Comparison of ENCODE assay signal across 22 mouse cellular contexts in the genomic region with DNA sequence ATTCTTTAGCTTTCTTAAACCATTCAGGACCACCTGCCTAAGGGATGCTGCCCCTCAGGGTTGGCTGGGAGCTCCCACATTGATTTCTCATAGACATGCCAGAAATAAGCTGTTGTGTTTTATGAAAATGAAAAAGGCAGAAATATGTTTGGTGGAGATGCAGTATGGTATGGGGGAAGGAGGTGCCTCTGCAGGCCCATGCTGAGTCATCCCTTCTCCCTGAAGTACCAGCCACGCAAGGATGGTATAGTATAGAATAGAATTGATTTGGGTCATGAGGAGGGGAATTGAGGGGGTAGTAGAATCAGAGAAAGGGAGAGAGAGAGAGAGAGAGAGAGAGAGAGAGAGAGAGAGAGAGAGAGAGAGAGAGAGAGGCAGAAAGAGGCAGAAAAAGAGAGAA. TPM values are rescaled to one million over a fixed set of nuclear protein-coding genes. Genes with fewer than 3 reads are reported as not detected.
"Had no signal": no experiment of that assay in that cellular context is flagged by ENCODE, and none has a peak within 500 bp of the region (broad histone marks: within the 10 kb centered on the region; RNA-seq: fewer than 3 reads in every experiment).

No protein-coding gene starts in this region.

- DNase-seq: kidney, adult 11 months; kidney, adult 8-10 months; kidney, postnatal 10 days; kidney, postnatal 36 days; layer of hippocampus, postnatal 36 days; liver, postnatal 0 days; lung, embryonic 14.5 days; retina, postnatal 1 day; thymus, adult 18-20 months; thymus, postnatal 36 days had no signal

- H3K4me3 ChIP-seq: kidney, embryonic 15.5 days; limb, embryonic 12.5 days; limb, embryonic 15.5 days; midbrain, embryonic 12.5 days; midbrain, embryonic 15.5 days; neural tube, embryonic 12.5 days had no signal

- ATAC-seq: liver, postnatal 0 days; lung, postnatal 0 days; midbrain, embryonic 15.5 days had no signal

- H3K27ac ChIP-seq: kidney, embryonic 15.5 days; limb, embryonic 12.5 days; limb, embryonic 15.5 days; liver, embryonic 14.5 days; macrophage; midbrain, embryonic 12.5 days; midbrain, embryonic 15.5 days; neural tube, embryonic 12.5 days had no signal

RNA-seq across cellular contexts. Expression of a gene that starts 50.9 kb away (rescaled TPM):
- total RNA-seq: layer of hippocampus, adult 8-10 months; layer of hippocampus, postnatal 10 days; layer of hippocampus, postnatal 36 days; left cerebral cortex, postnatal 25 days had no signal
